Mouse (Mus musculus) yolk sac, embryonic 10.5 days (tissue): Measurements from ENCODE around the gene Sys1.
A peak's percentile ranks its signal among the peaks of the same experiment; 100 is the strongest.

ENCODE experiments used
- DNase-seq: peaks from one replicate; pipeline ENCODE4 v3.0.0-alpha.2; 2017; ENCODE audit warnings: low spot score

Gene Sys1

DNA sequence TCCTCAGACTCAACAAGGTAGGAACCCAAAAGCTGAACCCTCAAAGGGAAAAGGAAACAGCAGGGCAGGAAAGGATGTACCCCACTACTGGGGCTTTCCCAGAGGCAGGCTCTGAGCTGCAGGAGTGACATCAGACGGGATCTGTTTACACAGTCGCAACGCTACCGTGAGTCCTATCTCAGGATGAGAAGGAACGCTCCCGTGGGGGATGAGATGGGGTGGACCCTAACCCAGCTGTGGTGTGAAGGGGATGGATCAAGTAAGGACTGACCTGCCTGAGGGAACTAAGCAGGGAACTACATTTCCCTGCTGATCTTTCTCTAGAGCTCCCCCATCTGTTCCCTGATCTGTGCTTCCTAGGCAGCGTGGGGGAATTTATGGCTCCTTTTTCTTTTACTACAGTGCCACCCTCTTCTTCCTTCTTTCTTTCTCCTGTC is at the start of gene Sys1:
Gene Sys1, plus strand, starts transcription at position 101 of the 437 bp plus-strand sequence.
- DNase-seq, result no peak

GRCm38 (mm10) chr2:164407708-164408107 is 49.1 kb upstream of the Sys1 start:
- DNase-seq, result no peak

GRCm38 (mm10) chr2:164414167-164414566 is 42.6 kb upstream of the Sys1 start:
- no peak for DNase-seq

GRCm38 (mm10) chr2:164414581-164414980 is 42.2 kb upstream of the Sys1 start:
- DNase-seq, result no peak

DNA sequence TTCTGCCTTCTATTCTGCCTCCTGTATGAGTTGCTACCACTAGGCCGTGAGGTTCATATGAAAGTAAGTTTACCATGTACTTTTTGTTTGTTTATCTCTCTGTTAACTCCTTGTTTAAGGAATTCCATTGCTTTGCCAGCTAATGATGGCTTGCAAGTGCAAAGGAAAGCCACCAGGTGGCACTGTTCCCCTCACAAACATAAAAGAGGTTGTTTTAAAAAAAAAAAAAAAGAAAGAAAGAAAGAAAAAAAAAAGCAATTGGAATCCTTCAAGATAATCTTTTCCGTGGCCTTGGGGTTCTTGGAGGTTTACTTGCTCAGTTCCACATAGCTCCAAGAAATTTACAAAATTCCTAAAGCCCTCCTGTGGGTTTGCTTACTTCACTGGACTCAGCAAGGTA is 39.6 kb upstream of the Sys1 start:
- DNase-seq, result no peak

DNA sequence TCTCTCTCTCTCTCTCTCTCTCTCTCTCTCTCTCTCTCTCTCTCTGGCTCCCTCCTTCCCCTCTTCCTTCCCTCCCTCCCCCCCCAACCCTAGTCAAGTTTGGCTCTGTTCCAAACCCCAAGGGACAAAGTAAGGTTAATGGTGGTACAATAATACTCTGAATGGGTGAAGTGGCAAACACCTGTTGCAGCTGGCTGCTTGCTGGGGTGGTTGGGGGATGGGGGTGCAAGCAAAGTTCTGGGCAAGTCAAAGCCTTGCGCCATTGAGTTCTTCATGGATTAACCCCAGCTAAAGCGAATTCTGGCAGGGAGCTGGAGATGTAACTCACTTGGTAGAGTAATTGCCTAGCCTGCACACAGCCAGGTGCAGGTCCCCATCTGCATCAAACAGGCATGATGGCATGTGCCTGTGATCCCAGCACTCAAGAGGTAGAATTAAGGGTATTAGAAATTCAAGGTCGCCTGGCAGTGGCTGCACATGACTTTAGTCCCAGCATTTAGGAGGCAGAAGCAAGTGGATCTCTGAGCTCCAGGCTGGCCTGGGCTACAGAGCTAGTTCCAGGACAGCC is 38.4 kb upstream of the Sys1 start:
- no peak for DNase-seq

DNA sequence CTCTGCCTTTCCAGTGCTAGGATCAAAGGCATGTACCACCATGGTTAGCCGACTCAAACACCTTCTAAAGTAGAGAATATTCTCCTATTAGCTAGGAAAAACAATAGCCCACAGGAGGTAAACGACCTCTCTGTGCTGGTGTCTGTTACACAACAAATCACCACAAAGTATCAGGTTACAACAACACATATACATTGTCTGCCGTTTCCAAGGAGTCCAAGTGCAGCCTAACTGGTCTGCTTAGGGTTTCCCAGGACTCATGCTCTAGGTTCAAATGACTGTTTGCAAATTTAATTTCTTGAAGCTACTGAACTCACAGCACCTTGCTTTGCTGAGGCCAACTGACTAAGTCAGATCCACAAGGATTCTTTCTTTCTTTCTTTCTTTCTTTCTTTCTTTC is 37.3 kb upstream of the Sys1 start:
- DNase-seq, result no peak

- DNase-seq, result no peak
These were observed 35.5 kb upstream of the Sys1 start for GRCm38 (mm10) chr2:164421306-164421705.

DNA sequence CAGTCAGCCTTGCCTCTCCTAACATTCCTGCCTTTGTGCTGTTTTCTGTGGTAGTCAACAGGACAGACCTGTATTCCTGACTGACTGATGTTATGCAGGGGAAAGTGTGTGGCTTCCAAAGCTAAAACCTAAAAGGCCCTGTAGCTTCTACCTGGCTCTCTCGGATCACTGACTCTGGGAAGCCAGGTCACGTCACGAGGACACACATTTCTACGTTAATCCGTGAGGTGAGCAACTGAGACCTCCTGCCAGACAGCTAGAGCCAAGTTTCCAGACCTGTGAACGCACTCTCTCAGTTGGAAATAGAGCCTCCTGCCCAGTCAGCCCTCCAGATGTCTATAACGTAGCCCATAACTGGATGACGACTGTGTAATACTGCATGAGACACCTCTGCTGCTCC is 34.8 kb upstream of the Sys1 start:
- DNase-seq, result no peak

GRCm38 (mm10) chr2:164422675-164423393 is 33.9 kb upstream of the Sys1 start:
- no peak for DNase-seq

GRCm38 (mm10) chr2:164423464-164423863 is 33.3 kb upstream of the Sys1 start:
- DNase-seq, result no peak

GRCm38 (mm10) chr2:164424406-164424805 is 32.4 kb upstream of the Sys1 start:
- DNase-seq, result no peak

DNA sequence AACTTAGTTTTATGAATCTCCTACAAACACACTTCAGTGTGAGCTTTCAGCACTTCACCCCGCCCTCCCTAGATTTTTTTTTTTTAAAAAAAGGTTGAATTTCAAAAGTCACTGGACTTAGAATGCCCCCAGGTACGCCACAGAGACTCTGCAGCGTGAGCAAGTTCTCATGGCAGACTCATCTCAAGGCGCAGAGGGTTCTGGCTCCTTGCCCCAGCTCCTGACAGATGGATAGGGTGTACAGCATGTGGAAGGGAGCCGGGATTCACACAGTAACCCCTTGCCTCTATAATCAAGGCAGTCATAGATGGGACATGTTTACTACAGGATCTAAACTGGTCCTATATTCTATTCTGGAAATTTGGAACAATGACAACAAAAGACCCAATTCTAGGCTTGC is 31.4 kb upstream of the Sys1 start:
- no peak for DNase-seq

- no peak for DNase-seq
These were observed 30.6 kb upstream of the Sys1 start for GRCm38 (mm10) chr2:164426121-164426520.

DNA sequence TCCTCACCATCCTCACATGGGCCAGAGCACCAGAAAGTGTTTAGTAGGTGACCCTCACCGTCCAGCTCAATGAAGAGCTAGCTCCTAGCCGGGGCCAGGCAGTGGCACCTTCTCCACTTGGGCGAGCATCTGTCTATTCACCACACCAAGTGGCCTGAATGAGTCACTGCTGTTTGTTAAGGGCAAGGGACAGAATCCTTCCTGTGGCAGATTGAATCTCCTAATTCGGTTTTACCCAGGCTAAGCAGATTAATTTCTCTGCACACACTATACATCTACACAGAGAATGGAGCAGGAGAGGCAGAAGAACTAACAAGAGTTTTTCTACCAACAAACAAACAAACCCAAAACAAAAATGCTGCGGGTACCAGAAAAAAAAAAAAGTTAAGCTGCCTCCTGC is 29.8 kb upstream of the Sys1 start:
- no peak for DNase-seq

GRCm38 (mm10) chr2:164428451-164428850 is 28.3 kb upstream of the Sys1 start:
- no peak for DNase-seq

DNA sequence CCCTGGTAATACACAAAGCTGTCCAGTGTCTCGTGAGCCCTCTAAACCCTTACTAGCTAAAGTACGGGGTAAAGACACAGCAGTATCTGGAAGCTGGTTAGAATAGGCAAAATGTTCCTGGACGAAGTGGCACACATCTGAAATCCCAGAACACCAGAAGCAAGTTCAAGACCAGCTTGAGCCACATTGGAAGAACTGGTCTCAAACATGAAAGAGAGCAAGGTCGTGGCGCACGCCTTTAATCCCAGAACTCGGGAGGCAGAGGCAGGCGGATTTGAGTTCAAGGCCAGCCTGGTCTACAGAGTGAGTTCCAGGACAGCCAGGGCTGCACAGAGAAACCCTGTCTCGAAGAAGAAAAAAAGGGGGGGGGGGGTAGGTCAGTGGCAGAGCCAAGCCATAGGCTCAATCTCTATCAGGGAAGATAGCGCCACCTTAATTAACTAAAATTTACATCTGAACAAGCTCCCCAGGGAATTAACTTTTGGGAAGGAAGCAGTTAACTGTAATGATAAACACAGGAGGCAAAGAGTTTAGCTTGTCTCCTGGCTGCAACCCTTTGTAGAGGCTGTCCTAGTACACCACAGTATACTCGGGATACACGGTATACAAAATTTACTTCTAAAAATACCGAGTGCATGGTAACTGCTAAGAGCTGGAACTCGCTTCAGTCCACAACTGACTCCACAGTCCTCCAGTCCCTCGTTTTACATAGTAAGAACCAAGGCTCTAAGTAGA is 26.7 kb upstream of the Sys1 start:
- no peak for DNase-seq

DNA sequence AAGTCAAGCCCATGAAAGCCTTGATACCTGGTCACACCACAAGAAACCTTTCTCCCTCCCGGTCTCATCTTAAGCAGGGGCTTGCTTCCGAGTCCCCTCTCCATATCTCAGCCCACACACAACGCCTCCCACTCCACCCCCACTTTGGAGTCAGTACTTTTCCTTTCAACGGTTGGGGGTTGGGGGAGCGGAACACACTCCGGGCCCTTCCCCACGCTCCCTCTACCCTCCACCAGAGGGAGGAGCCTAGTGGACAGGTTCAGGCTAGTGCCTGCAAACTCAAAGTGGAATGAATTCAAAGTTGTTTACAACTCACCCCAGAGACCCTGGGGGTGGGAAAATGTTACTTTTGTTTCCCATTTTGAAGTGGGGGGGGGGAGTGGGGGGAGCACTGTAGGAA is 26.1 kb upstream of the Sys1 start:
- DNase-seq, result no peak

DNA sequence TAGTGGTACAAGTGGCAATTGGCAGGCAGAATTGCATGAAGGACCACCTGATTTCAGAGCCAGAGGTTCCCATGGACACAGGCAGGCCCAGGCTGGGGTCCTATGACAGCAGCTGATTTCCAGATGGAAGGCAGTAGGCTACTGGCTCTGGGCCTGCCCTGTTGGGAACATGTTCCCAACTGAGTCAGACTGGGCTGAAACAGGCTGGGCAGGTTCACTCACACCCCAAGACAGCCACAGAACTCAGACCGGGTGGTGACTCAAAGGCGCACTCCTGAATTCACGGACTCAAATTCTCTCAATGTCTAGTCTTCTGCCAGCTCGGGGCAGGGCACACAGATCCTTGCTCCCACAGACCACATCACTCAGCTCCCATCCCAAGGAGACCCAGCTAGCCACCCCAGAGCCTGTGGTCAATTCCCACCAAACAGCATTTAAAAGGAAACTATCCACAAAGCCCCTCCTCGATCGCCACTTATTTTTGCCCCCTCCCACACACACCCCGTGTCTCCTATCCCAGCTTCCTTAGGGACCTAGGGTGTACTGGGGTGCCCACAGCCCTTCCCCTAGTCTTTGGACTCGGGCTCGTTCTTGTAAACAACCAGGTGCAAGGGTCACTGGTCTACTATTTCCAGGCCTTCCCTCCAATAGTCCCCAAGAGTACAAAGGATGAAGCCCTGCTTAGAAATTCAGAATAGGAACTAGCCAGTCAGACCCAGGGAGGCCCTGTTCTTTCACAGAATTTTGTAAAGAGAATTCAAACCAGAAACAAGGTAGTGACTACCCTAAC is 24.9 kb upstream of the Sys1 start:
- no peak for DNase-seq

DNA sequence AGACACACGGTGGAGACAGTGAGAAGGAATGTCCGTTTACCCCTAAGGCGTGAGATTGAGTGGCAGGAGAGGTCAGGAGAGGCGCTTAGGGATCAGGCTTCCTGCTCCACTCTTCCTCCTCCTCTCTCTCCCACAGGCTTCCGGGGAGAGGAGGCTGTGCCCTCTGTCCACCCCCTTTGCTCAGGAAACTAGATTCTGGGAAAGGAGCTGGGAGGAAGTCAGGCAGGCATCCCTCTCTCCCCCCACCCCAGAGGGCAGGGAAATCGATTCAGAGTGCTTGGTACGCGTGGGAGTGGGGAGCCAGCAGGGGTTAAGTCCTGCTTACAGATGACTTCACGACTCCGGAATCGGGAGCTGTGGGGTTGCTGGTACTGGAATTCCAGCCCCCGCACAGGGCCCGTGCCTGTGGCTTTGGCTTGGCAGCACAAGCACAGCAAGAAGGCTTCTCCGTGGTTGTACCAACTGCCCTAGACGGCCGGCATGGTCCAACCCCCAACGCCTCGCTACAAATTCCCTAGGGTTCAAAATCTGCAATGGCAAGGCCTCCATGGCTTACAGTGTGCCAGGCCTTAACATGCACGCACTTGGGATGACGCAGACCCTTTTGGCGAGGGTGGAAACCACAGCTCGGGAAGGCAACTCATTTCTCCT is 24.1 kb upstream of the Sys1 start:
- peak; percentile 67 for DNase-seq

DNA sequence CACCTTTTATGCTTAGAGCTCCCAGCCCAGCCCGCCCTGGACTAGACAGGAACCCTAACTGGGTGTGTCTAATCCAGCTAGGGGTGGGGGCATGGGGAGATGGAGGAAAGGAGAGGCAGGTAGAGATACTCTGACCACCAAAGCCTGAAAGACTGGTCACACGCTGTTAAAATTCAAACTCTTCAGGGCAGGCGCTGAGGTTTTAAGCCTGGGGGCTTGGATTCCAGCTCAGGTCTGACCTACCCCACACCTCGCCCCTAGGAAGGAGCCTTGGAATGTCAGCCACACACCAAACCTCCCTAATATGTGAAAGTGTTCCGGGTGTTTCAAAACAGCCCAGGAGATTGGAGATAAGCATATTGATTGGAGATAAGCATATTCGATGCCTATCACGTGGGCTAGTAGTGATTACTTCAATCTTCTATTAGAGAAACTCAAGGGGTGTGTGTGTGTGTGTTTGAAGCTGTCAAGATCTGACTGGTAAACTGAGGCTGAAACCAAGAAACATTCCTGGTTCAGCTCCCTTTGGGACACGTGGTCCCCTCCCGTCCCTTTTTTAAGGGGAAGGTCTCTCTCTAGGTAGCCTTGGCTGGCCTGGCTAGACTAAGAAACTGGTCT is 23.4 kb upstream of the Sys1 start:
- DNase-seq, result no peak

DNA sequence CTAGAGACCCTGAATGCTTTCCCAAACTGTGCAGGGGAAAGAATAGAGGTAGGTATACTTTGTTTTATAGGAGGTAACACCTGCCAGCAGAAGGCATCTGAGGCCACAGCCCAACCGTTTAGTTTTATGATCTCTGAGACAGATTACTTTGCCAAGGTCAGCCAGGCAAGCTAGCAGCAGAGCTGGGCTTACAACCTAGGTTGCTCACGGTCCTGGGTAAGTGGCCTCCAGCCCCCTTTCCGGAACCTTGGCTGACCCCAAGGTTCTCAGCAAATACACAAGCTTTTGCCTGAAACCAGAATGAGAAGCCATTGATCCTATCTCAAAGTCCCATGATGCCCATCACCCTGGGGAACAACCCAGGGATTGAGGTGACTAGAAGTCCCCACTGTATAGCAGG is 22.1 kb upstream of the Sys1 start:
- no peak for DNase-seq
